Mouse (Mus musculus) right cerebral cortex, postnatal 25 days (tissue): ENCODE data around the gene Edc4.
"Not testable (repeated sequence)": the region's sequence is repeated elsewhere in the genome, so short reads cannot be mapped to it uniquely, and the experiment has no call there.

ENCODE experiments used
- DNase-seq: peaks from one replicate; pipeline ENCODE4 v3.0.0; 2022

The Edc4 gene

DNA sequence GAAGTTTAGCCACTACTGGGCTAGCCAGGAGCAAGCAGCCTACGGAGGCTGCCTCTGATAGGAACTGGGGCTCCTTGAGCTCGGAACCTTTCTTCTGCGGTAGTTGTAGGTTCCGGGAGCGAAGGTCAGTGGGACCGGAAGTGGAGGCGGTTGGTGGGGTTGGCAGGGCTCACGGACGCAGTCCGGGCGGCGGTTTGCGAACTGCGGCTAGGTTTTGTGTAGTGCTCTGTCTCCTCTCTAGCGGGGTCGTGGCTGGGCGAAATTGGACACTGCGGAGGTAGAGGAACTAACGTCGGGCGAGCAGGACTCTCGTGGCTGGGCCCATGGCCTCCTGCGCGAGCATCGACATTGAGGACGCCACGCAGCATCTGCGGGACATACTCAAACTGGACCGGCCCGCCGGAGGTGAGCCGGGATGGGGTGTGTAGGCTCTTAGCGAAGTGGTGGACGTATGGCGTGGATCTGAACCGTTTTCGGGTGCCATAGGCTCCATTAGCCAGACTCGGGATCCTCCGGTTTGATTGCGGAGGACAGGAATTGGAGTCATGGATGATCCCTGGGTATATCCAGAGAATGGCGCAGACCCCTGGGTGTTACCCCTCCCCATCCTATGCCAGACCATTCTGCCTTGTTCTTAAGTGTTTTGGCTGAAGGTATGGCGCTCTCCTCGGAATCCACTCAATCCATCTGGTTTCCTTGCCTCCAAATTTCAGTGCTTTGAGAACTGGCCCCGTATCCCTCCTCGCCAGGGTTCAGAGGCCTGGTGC, at the start of gene Edc4:
Edc4 (plus strand) TSS at position 128 of the 767 bp plus-strand sequence.
- peak; percentile 84 for DNase-seq

DNA sequence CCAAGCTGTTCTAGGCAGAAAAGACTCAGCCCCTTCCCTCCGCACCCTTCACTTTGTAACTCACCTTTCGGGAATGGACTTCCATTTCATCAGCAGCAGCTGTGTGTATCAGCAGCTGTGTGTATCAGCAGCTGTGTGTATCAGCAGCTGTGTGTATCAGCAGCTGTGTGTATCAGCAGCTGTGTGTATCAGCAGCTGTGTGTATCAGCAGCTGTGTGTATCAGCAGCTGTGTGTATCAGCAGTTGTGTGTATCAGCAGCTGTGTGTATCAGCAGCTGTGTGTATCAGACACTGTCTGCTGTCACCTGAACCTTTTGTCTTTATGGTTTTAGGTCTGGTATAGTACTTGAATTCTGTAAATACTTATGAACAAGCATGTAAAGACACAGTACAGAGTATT, 46.9 kb upstream of the Edc4 start:
- DNase-seq: not testable (repeated sequence)

DNA sequence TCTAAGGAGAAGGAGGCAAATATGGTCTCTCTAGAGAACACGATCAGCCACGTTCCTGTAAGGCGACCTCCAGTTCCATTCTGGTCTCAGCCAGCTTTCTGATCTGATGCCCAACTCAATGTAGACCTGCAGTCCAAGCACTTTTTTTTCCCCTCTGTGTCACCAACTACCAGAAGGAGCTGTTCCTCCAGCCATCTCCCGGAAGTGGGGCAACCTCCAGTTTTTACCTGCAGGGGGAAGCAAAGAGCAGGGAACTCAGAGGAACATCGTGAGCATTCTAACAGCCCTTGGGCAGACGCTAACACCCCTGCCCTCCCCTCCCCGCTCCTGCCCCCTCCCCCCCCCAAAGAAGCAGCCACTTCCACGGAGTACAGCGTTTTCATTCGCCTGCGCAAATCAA, 45.4 kb upstream of the Edc4 start:
- DNase-seq: peak; percentile 42

DNA sequence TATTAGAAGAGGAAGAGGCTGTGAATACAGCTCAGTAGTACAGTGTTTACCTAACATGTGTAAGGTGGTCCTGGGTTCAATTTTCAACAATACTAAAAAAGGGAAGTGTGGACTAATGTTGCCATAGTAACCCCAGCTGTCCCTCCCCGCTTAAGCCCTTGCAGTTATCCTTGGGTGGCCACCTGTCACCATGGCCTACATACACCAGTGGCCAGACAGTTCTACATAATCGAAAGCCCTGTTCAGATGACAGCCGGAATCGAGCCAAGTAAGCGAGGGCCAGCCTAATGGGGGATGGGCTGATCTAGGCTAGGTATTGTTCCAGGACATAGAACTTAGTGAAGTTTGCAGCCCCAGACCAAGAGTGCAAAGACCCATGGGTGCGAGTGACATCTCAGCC, 43.7 kb upstream of the Edc4 start:
- no peak for DNase-seq

DNA sequence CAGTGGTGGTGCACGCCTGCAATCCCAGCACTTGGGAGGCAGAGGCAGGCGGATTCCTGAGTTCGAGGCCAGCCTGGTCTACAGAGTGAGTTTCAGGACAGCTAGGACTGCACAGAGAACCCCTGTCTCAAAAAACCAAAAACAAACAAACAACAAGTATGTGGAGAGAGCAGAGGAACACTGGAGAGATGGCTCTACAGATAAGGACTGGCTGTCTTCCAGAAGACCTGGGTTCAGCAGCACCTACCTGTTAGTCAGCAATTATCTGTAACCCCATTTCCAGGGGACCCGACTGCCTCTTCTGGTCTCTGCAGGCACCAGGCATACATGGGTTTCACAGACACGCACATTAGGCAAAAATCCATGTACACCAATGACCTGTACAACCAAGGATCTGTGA, 41.5 kb upstream of the Edc4 start:
- DNase-seq: no peak

DNA sequence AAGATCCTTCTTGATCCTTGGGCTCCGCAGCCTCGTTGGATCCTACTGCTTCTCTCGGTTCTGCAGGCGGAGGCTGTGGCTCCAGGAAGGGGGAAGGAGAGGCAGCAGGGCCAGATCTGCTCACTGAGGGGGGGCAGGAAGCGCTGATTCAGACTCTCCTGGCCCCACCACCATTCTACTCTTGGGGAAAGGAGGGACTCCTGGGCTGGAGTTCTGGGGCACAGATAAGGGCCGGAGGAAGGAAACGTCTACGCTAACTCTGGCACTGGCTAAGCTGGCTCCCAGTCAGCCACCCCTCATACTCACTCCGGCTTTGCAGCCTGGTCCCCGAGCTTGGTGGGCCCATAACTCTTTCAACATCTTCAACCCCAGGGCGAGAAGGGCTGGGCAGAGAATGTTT, 34.0 kb upstream of the Edc4 start:
- DNase-seq: no peak

DNA sequence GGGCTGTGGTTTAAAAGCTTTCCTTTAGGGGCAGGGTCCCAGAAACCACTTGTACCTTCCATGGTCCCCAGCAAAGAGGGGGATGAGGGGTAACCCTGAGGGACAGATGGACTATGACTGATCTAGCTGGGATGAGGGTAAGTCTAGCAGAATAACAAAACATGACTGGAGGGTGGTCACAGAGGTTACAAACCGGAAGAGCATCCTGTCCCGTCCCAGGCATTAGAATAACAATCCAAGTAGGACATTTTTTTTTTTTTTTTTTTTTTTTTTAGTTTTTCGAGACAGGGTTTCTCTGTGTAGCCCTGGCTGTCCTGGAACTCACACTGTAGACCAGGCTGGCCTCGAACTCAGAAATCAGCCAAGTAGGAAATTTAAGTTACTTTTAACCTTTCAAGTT, 30.7 kb upstream of the Edc4 start:
- no peak for DNase-seq

DNA sequence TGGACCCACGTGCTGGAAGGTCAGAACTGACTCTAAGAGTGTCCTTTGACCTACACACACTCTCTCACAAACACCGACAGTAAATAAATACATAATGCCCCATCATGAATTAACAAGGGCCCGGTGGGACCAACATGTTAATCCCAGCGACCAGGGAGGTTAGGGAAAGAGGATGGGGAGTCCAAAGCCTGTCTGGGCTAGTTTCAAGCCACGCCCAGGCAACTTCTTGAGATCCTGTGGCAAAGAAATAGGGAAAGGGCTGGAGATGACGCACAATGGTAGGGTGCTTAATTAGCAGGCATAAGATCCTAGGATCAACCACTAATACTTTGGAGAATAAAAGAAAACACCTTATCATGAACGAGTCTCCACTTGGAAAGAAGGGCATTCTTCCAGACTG, 30.1 kb upstream of the Edc4 start:
- DNase-seq: no peak

DNA sequence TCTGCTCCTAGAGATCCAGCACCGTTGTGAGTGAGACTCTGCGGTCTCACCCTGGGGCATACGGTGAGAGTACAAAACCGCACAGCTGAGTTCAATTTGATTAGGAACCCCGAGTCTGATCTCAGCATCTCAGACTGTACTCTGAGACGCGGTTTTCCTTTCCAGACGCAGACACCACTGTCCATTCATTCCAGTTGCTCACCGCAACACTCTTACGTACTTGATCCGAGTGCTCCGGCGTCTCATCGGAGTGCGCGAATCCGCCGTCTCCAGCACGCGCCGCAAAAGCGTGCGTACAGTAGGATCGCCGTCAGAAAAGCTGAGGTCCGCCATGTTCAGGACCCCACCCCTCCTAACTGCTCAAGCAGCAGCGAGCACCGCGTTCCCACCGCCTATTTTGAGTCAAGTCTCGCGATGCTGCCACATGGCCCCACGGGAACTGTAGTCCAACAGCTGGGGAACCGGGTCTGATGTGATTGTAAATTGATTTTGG, 29.0 kb upstream of the Edc4 start:
- peak; percentile 87 for DNase-seq

DNA sequence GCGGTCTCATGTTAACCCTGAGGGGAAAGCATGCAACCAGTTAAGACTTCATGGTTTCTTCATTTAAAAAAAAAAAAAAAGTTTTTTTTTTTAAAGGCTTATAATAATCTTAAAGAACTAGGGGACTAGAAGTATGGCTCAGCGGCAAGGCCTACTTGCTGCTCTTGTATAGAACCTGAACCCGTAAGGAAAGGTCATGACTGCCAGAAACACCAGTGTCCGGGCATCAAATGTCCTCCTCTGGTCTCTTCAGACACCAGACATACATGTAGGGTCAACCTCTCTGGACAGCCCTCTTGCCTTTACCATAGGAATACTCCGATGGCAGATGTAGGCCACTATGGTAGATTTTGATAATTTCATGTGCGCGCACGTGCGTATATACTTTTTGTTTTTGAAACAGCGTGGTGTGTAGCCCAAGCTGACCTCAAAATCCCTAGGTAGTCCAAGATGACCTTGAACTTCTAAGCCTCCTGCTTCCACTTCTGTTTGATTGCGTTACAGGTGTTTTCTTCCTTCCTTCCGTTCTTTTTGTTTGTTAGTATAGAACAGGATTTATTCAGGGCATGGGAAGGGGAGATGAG, 28.4 kb upstream of the Edc4 start:
- no peak for DNase-seq

DNA sequence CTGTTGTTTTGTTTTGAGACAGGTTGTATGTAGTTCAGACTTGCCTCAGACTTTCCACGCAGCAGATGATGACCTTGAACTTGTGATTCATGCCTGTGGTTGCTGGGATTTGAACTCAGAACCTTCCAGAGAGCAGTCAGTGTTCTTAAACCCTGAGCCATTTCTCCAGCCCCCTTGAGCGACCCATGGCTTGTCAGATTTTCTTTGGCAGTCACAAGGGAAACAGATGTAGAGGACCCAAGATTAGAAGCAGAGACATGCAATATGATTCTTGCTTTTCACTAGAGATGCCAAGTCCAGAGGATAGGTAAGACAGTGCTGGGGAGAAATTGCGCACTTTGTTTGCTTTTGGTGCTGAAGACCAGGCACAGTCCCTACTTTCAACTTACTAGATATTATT, 27.5 kb upstream of the Edc4 start, which contains the start of gene Cenpt:
Cenpt (minus strand) TSS at position 101 of the 400 bp plus-strand sequence.
- no peak for DNase-seq

DNA sequence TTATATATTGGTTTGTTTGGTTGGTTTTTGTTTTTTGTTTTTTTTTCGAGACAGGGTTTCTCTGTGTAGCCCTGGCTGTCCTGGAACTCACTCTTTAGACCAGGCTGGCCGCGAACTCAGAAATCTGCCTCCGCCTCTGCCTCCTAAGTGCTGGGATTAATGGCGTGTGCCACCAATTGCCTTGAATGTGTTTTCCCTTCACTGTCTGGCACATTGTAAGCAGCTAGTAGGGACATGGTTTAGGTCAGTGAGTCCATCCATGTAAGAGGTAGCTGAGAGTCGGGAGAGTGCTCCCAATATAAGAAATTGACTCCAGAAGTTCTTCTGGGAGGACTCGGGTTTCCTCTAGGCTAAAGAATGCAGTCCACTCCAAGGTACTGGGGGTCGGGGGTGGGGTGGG, 26.4 kb upstream of the Edc4 start:
- no peak for DNase-seq

DNA sequence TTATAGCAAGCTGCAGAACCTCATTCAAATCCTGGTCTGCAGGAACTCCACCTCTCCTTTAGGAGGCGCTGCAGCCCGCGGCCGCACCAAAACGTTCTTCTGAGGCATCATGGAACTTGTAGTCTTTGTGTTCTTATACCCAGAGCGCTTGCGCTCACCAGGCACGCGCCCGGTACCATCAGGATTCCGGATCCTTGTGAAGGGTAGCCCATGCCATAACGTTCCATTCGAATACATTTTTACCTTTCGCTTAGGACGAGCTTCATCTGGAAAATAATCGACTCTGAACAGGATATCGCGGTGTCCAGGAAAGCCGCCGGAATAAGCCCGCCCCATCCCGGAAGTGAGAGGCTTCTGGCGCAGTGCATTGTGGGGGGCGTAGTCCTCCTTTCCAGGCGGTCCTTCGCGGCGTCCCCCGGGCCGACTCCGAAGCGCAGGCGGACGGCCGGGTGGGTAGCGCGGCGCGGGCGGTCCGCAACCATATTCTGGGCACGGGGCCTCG, 25.9 kb upstream of the Edc4 start, which contains the start of gene Thap11:
Thap11 (plus strand) TSS at position 418 of the 502 bp plus-strand sequence.
- DNase-seq: peak; percentile 93

DNA sequence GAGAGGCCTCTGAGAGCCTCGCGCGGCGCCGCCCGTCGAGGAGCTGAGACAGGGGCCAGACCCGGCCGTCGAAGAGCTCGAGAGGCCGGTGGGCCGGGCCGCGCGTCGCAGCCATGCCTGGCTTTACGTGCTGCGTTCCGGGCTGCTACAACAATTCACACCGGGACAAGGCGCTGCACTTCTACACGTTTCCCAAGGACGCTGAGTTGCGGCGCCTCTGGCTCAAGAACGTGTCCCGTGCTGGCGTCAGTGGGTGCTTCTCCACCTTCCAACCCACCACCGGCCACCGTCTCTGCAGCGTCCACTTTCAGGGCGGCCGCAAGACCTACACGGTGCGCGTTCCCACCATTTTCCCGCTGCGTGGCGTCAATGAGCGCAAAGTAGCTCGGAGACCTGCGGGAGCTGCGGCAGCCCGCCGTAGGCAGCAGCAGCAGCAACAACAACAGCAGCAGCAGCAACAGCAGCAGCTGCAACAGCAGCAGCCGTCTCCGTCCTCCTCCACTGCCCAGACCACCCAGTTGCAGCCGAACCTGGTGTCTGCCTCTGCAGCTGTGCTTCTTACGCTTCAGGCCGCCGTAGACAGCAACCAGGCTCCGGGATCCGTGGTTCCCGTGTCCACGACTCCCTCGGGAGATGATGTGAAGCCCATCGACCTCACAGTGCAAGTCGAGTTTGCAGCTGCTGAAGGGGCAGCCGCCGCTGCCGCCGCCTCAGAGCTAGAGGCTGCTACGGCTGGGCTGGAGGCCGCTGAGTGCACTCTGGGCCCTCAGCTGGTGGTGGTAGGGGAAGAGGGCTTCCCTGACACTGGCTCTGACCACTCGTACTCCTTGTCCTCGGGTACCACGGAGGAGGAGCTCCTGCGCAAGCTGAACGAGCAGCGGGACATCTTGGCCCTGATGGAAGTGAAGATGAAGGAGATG, 25.2 kb upstream of the Edc4 start:
- peak; percentile 53 for DNase-seq

DNA sequence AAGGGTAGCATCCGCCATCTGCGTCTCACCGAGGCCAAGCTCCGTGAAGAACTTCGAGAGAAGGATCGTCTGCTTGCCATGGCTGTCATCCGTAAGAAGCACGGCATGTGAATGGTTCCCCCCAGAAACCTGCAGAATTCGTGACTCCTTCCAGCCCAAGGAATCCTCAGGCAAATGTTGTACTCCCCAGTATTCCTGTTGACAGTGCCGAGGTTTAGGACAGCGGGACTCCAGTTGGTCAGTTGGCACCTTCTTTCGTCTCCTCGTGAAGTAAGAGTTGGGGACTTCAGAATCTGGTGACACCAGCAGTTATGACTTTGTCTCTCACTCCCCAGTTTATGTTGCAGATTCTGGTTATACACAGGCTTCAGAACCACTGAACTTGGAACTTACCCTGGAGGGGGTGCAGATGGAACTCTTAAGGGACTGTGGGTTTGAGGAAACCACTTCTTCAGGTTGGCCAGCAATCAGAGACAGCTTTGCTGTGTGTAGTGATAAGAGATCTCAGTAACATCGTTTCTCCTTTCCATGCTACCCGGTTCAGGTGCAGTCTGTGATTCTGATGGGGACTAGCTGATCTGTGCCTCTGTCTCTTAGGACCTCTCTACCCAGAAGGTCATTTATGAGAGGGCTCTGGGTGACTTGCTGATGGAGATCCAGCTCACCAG, 24.4 kb upstream of the Edc4 start:
- no peak for DNase-seq

DNA sequence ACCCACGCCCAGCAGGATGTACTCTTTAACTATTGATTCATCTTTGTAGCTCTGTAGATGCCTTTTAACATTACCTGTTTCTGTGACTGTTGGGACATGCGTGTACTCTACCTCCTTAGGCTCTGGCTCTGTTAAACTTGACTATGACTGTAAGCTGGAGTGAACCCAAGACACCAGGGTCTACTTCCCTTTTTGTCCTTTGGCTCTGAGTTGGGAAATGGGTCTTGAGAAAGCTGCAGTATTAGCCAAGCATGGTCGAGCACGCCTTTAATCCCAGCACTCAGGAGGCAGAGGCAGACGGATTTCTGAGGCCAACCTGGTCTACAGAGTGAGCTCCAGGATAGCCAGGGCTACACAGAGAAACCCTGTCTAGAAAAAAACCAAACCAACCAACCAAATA, 22.2 kb upstream of the Edc4 start:
- no peak for DNase-seq

DNA sequence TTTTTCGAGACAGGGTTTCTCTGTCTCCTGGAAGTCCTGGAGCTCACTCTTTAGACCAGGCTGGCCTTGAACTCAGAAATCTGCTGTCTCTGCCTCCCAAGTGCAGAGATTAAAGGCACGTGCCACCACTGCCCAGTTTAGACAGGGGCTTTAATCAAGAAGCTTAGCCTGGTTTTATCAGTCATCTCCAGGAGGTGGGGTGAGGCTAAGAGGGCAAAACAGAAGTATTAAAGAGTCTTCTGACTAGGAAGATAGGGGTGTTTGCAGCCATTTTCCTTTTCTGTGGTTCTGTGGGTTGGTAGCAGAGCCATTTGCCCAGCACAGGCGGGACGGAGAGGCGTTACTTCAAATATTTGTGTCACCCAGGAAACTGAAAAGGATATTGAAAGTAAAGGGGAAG, 21.4 kb upstream of the Edc4 start:
- no peak for DNase-seq

DNA sequence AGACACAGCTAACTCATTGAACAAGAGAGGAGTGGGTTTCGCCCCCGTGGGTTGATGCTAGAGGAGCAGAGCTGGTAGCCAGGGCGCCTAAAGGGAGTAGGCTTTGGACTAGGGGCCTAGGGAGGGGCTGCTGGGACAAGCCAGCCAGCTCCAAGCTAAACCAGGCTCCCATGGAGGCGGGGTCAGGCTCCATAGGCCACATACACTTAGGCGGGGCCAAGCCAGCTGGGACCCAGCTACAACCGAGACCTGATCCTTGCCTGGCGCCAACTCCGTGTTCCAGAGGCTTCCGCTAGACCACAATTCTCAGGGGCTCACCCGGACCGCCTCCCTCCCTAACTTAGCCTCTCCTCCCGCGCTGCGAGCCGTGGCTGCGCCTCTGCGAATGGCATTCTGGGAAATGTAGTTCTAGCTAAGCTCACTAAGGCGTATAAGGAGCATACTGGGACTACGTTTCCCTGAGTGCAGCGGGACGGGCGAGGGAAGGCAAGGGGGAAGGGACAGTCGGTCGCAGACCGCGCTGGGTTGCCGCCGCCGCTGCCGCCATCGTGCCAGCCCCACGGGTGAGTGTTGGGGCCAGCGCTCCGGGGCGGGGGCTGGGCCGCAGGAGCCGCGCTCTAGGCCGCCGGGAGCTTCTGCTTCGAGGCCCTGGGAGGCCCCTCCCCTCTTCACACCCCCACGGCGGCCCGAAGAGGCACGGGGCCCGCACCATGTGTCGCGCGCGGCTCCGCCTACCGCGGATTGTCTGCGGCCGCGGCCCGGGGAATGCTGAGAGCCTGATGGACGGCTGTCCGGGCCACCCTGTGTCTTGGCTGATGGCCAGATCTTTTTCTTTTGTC, 20.3 kb upstream of the Edc4 start, which contains the start of gene Nutf2:
Nutf2 (plus strand) TSS at position 438 of the 839 bp plus-strand sequence.
- peak; percentile 93 for DNase-seq

DNA sequence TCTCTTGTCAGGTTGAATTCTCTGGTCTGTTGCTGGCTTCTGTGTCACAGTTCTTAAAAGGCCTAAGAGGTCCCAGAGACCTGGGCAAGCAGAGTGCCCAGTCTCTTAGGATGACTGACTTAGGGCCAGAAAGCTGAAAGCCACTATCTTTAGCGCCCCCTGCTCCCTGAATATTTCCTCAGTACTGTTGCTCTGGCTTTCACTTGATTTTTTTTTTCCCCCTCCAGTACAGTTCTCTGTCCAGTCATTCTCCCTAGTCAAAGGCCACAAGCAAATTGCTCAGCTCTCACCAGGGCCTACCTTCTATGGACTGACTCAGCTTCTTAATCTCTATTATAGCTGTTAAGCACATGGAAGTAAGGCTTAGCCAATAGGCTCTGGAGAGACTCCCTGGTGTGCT, 18.7 kb upstream of the Edc4 start:
- no peak for DNase-seq

DNA sequence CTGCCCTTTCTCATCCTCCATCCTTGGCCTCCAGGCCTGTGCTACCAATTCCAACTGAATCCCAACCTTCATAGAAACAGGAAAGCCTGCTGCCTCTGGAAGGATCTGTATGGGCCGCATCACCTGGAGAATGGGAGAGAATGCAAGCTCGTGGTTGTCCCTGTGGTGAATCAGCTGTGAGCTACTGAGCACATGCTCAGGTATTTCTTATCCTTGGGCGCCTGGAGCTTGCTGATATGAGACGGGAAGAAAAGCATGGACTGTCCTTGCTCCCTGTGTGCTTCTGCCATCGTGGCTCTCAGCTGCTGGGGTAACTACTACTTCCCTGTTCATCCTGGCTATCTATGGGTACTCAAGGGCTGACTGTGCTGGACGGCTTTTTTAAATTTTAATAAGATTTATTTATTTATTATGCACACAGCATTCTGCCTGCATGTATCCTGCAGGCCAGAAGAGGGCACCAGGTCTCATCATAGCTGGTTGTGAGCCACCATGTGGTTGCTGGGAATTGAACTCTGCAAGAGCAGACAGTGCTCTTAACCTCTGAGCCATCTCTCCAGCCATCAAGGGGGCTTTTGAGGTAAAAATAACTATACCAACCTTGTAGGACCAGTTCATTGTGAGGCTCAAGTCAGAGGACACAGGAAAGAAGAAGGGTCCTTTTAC, 14.2 kb upstream of the Edc4 start:
- no peak for DNase-seq

DNA sequence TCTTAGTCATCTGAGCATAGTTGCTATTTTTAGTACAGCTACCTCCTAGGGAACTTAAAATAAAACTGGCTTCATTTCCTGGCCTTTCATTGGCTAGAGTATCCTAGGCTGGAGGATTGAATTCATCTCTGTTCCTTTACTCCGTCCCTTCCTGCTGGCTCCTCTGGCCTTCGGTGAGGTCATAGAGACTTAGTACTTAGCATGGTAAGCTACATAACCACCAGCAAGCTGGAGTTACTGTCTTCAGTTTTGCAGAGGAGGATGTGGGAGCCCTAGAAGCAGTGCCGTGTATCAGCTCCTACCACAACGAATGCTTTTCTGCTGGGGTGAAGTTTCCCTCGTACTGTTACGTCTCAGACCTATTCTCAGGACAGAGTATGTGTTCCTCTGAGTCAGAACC, 6.4 kb upstream of the Edc4 start:
- no peak for DNase-seq
